Mouse (Mus musculus): Measurements from ENCODE around the gene Rnf19b. TPM values are rescaled to one million over a fixed set of nuclear protein-coding genes. Genes with fewer than 3 reads are reported as not detected.

Gene Rnf19b
- 45.4 and 47.8 TPM in 2 replicates for polyA plus RNA-seq (2012; rRNA removed)

- DNase-seq (ENCODE audit: extremely low spot score in 1 of 2, low spot score in 1 of 2): no peak
These were observed at the start of gene Rnf19b for GRCm38 (mm10) chr4:129058207-129059092. Gene Rnf19b, plus strand, starts transcription at chr4:129058271.

- DNase-seq (ENCODE audit: extremely low spot score in 1 of 2, low spot score in 1 of 2): no peak
These were observed 49.4 kb upstream of the Rnf19b start for GRCm38 (mm10) chr4:129008672-129009071.

GRCm38 (mm10) chr4:129009521-129009920 is 48.5 kb upstream of the Rnf19b start:
- no peak for DNase-seq (ENCODE audit: extremely low spot score in 1 of 2, low spot score in 1 of 2)

- no peak for DNase-seq (ENCODE audit: extremely low spot score in 1 of 2, low spot score in 1 of 2)
These were observed 46.4 kb upstream of the Rnf19b start for GRCm38 (mm10) chr4:129011604-129012121.

GRCm38 (mm10) chr4:129013151-129013864 is 44.8 kb upstream of the Rnf19b start:
- no peak for DNase-seq (ENCODE audit: extremely low spot score in 1 of 2, low spot score in 1 of 2)

- no peak for DNase-seq (ENCODE audit: extremely low spot score in 1 of 2, low spot score in 1 of 2)
These were observed 41.7 kb upstream of the Rnf19b start for GRCm38 (mm10) chr4:129016329-129016728.

- no peak for DNase-seq (ENCODE audit: extremely low spot score in 1 of 2, low spot score in 1 of 2)
These were observed 40.9 kb upstream of the Rnf19b start for GRCm38 (mm10) chr4:129017150-129017549.

- no peak for DNase-seq (ENCODE audit: extremely low spot score in 1 of 2, low spot score in 1 of 2)
These were observed 39.2 kb upstream of the Rnf19b start for GRCm38 (mm10) chr4:129018788-129019435.

- DNase-seq (ENCODE audit: extremely low spot score in 1 of 2, low spot score in 1 of 2): peak in 1 of 2 experiments; percentile 62
These were observed 38.3 kb upstream of the Rnf19b start for GRCm38 (mm10) chr4:129019788-129020187.

- DNase-seq (ENCODE audit: extremely low spot score in 1 of 2, low spot score in 1 of 2): peak; percentile 39 to 77
These were observed 37.6 kb upstream of the Rnf19b start for GRCm38 (mm10) chr4:129020454-129020853.

- no peak for DNase-seq (ENCODE audit: extremely low spot score in 1 of 2, low spot score in 1 of 2)
These were observed 36.6 kb upstream of the Rnf19b start for GRCm38 (mm10) chr4:129021426-129021825.

GRCm38 (mm10) chr4:129021886-129022285 is 36.2 kb upstream of the Rnf19b start:
- DNase-seq (ENCODE audit: extremely low spot score in 1 of 2, low spot score in 1 of 2): no peak

- no peak for DNase-seq (ENCODE audit: extremely low spot score in 1 of 2, low spot score in 1 of 2)
These were observed 34.2 kb upstream of the Rnf19b start for GRCm38 (mm10) chr4:129023884-129024283.

GRCm38 (mm10) chr4:129024775-129025174 is 33.3 kb upstream of the Rnf19b start:
- no peak for DNase-seq (ENCODE audit: extremely low spot score in 1 of 2, low spot score in 1 of 2)

GRCm38 (mm10) chr4:129025707-129026106 is 32.4 kb upstream of the Rnf19b start:
- DNase-seq (ENCODE audit: extremely low spot score in 1 of 2, low spot score in 1 of 2): no peak

- DNase-seq (ENCODE audit: extremely low spot score in 1 of 2, low spot score in 1 of 2): no peak
These were observed 27.3 kb upstream of the Rnf19b start for GRCm38 (mm10) chr4:129030746-129031145.

- no peak for DNase-seq (ENCODE audit: extremely low spot score in 1 of 2, low spot score in 1 of 2)
These were observed 26.6 kb upstream of the Rnf19b start for GRCm38 (mm10) chr4:129031408-129031965.

- DNase-seq (ENCODE audit: extremely low spot score in 1 of 2, low spot score in 1 of 2): no peak
These were observed 25.7 kb upstream of the Rnf19b start for GRCm38 (mm10) chr4:129032133-129032962.
